In the genomic region with DNA sequence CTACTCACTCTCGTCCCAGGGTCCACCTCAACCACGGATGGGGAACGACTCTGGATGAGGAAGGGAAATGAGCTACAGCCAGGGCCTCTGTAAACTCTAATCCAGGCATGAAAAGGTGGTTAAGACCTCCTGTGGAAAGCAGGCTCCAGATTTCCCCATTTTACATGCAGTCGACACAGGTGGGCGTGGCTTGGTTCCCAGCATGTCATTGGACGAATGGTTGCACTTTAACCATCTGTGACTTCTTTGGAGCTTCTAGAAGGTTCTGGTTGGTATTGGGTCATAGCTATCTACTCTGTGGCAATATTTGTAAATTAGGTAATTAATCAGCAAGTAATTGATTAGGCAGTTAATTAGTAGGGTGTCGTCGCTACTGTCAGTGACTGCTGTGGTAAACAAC, we compare ENCODE assay signal across 19 mouse cellular contexts.
DNase-seq lines count a peak whose midpoint lies in the region; ATAC-seq lines count a peak whose summit lies in the region.
"Had no signal": no experiment of that assay in that cellular context is flagged by ENCODE, and none has a peak within 500 bp of the region (broad histone marks: within the 10 kb centered on the region; RNA-seq: fewer than 3 reads in every experiment).

No protein-coding gene starts in this region.

- peaks cover 47% of the 10 kb centered on the region for H3K27me3 ChIP-seq in heart, embryonic 12.5 days (replicated peaks)
- no peaks in the 10 kb centered on the region for H3K27me3 ChIP-seq in midbrain, embryonic 14.5 days (ENCODE audit: control insufficient read depth, insufficient read depth, low read length)
- no peaks in the 10 kb centered on the region for H3K27me3 ChIP-seq in midbrain, embryonic 16.5 days (ENCODE audit: control insufficient read depth, insufficient read depth, low read depth, low read length)

- H3K27ac ChIP-seq in heart, embryonic 12.5 days (ENCODE audit: poor library complexity, severe bottlenecking), result no peak overlapping the region
- H3K27ac ChIP-seq in midbrain, embryonic 14.5 days (replicated peaks; ENCODE audit: low read depth, low read length), result no peak overlapping the region
- no peak overlapping the region for H3K27ac ChIP-seq in midbrain, embryonic 16.5 days (ENCODE audit: low read length)
- H3K27ac ChIP-seq: embryonic facial prominence, embryonic 12.5 days; heart, embryonic 13.5 days; hindbrain, postnatal 0 days had no signal

- no peak overlapping the region for H3K4me3 ChIP-seq in heart, embryonic 12.5 days
- H3K4me3 ChIP-seq in midbrain, embryonic 14.5 days (replicated peaks; ENCODE audit: low read depth, low read length), result no peak overlapping the region
- no peak overlapping the region for H3K4me3 ChIP-seq in midbrain, embryonic 16.5 days (ENCODE audit: low read depth, low read length)
- H3K4me3 ChIP-seq: embryonic facial prominence, embryonic 12.5 days; heart, embryonic 13.5 days had no signal

- 79% methylated on average over 8 of the region's 8 CpGs for WGBS in heart, embryonic 12.5 days
- 78% methylated on average over 8 of the region's 8 CpGs for WGBS in midbrain, embryonic 14.5 days
- 81% methylated on average over 8 of the region's 8 CpGs for WGBS in midbrain, embryonic 16.5 days

- no peak overlapping the region for H3K9ac ChIP-seq in heart, embryonic 12.5 days
- no peak overlapping the region for H3K9ac ChIP-seq in midbrain, embryonic 14.5 days (replicated peaks; ENCODE audit: low read length)
- no peak overlapping the region for H3K9ac ChIP-seq in midbrain, embryonic 16.5 days (ENCODE audit: low read depth, low read length)
- H3K9ac ChIP-seq: embryonic facial prominence, embryonic 12.5 days; heart, embryonic 13.5 days had no signal

- no peak for ATAC-seq in heart, embryonic 12.5 days (ENCODE audit: insufficient number of reproducible peaks, low FRiP score)
- ATAC-seq in midbrain, embryonic 14.5 days (ENCODE audit: low FRiP score, low TSS enrichment), result no peak
- ATAC-seq in midbrain, embryonic 16.5 days, result no peak
- ATAC-seq: CD4-positive, CD25-positive, alpha-beta regulatory T cell, adult 4 months; forebrain, embryonic 14.5 days; hindbrain, postnatal 0 days had no signal

- peak; percentile 33 for DNase-seq in cerebellum, adult 9-10 months
- DNase-seq in cerebellum, adult 8-10 months, result no peak
- DNase-seq in heart, adult 11 months, result peak; percentile 51
- DNase-seq in midbrain, embryonic 14.5 days, result no peak
- no peak for DNase-seq in adrenal gland, postnatal 36 days
- DNase-seq: adrenal gland, adult 2 months; adrenal gland, postnatal 25 days; B cell, adult 2 months; cerebellum, adult 2 months; cerebellum, postnatal 25 days; gastrocnemius, postnatal 14 days; heart, postnatal 36 days had no signal

- H3K36me3 ChIP-seq in heart, embryonic 12.5 days, result no peaks in the 10 kb centered on the region
- no peaks in the 10 kb centered on the region for H3K36me3 ChIP-seq in midbrain, embryonic 14.5 days (ENCODE audit: control insufficient read depth, insufficient read depth, low read length)
- no peaks in the 10 kb centered on the region for H3K36me3 ChIP-seq in midbrain, embryonic 16.5 days (ENCODE audit: control insufficient read depth, insufficient read depth, low read length)
- H3K36me3 ChIP-seq: embryonic facial prominence, embryonic 12.5 days; heart, embryonic 13.5 days had no signal

- H3K9me3 ChIP-seq in heart, embryonic 12.5 days (replicated peaks), result no peaks in the 10 kb centered on the region
- H3K9me3 ChIP-seq in midbrain, embryonic 14.5 days (ENCODE audit: control insufficient read depth, low read length), result no peaks in the 10 kb centered on the region
- H3K9me3 ChIP-seq in midbrain, embryonic 16.5 days (replicated peaks; ENCODE audit: control insufficient read depth, low read length, poor library complexity, severe bottlenecking), result no peaks in the 10 kb centered on the region
- H3K9me3 ChIP-seq: embryonic facial prominence, embryonic 12.5 days; heart, embryonic 13.5 days had no signal

- peaks cover 13% of the 10 kb centered on the region for H3K4me1 ChIP-seq in heart, embryonic 12.5 days (replicated peaks)
- peaks cover 17% of the 10 kb centered on the region for H3K4me1 ChIP-seq in midbrain, embryonic 14.5 days (ENCODE audit: control insufficient read depth, insufficient read depth, low read length)
- H3K4me1 ChIP-seq in midbrain, embryonic 16.5 days (ENCODE audit: control insufficient read depth, insufficient read depth, low read length), result peaks cover 14% of the 10 kb centered on the region; the same call in 1 of the 2 replicates

- H3K4me2 ChIP-seq in heart, embryonic 12.5 days, result no peak overlapping the region
- H3K4me2 ChIP-seq in midbrain, embryonic 14.5 days (ENCODE audit: low read length), result 0 out of 2 replicates have a peak overlapping the region, but pooled peaks have one; percentile 80
- no peak overlapping the region for H3K4me2 ChIP-seq in midbrain, embryonic 16.5 days (ENCODE audit: low read length)
- H3K4me2 ChIP-seq: embryonic facial prominence, embryonic 12.5 days; heart, embryonic 13.5 days had no signal

Comparison
In these comparisons a context has a peak if more than half of its experiments do, and no peak if none do; other contexts are left out.
1. DNase-seq: peak in cerebellum, adult 9-10 months (single experiment) and heart, adult 11 months (single experiment); none in cerebellum, adult 8-10 months (single experiment), midbrain, embryonic 14.5 days (single experiment) and adrenal gland, postnatal 36 days (0 of 2).